Mouse (Mus musculus) cerebral cortex, adult 2 months (tissue): ENCODE data around the gene Fez1.

Experiments
- WGBS: fragments of 180-500 bp; shearing (Covaris S2); methylation state at CpG from one replicate; pipeline ENCODE4 v1.1.7; 2018; 5-methylcytosine and 5-hydroxymethylcytosine counted together

Gene Fez1

GRCm38 (mm10) chr9:36893413-36893990, 71.8 kb downstream of the Fez1 start:
- WGBS: 55% methylated on average over 6 of the region's 6 CpGs

- 73% methylated on average over 7 of the region's 7 CpGs for WGBS
These were observed 72.6 kb downstream of the Fez1 start for GRCm38 (mm10) chr9:36894242-36894641.

- 59% methylated on average over 8 of the region's 8 CpGs for WGBS
These were observed 73.5 kb downstream of the Fez1 start for GRCm38 (mm10) chr9:36895009-36895693.

- WGBS: 69% methylated on average over 3 of the region's 3 CpGs
These were observed 76.9 kb downstream of the Fez1 start for GRCm38 (mm10) chr9:36898560-36898959.

- 47% methylated on average over 4 of the region's 4 CpGs for WGBS
These were observed 78.8 kb downstream of the Fez1 start for GRCm38 (mm10) chr9:36900464-36900863.

- WGBS: 45% methylated on average over 4 of the region's 4 CpGs
These were observed 83.8 kb downstream of the Fez1 start for GRCm38 (mm10) chr9:36905452-36905851.

GRCm38 (mm10) chr9:36916362-36916761, 94.7 kb downstream of the Fez1 start:
- 7% methylated on average over 6 of the region's 6 CpGs for WGBS

- 66% methylated on average over 5 of the region's 5 CpGs for WGBS
These were observed 95.3 kb downstream of the Fez1 start for GRCm38 (mm10) chr9:36916915-36917314.

GRCm38 (mm10) chr9:36918582-36918981, 96.9 kb downstream of the Fez1 start:
- 45% methylated on average over 3 of the region's 3 CpGs for WGBS

GRCm38 (mm10) chr9:36919472-36919871, 97.8 kb downstream of the Fez1 start:
- 39% methylated on average over 4 of the region's 4 CpGs for whole genome bisulfite sequencing

- 46% methylated on average over 13 of the region's 13 CpGs for WGBS
These were observed 100.2 kb downstream of the Fez1 start for GRCm38 (mm10) chr9:36921718-36922415.

- WGBS: 87% methylated on average over 5 of the region's 5 CpGs
These were observed 102.1 kb downstream of the Fez1 start for GRCm38 (mm10) chr9:36923753-36924152.
